Mouse (Mus musculus): ENCODE measurements at regions not wholly inside any gene's neighbourhood (a gene's known extent, or its start where the extent isn't known, plus 50 kb on each side); places are given as distances from the start of the nearest gene placed in this dataset.

GRCm38 (mm10) chr14:8946851-8947625 lies 281.0 kb upstream of the 4930452B06Rik start:
- no peak for DNase-seq (ENCODE audit: low read depth)

GRCm38 (mm10) chr14:8935121-8935520 lies 269.1 kb upstream of the 4930452B06Rik start:
- DNase-seq (ENCODE audit: low read depth) = peak; percentile 21

All from fibroblast of lung, adult 2 months (primary cell).